Mouse (Mus musculus): ENCODE measurements at regions not wholly inside any gene's neighbourhood (a gene's known extent, or its start where the extent isn't known, plus 50 kb on each side); places are given as distances from the start of the nearest gene placed in this dataset.

- no peak overlapping the region for H3K4me3 ChIP-seq (ENCODE audit: insufficient read depth in 1 of 2, low read depth in 1 of 2, low read length in 2 of 2, poor library complexity in 1 of 2, severe bottlenecking in 1 of 2)
- no peaks in the 10 kb centered on the region for H3K36me3 ChIP-seq (ENCODE audit: control insufficient read depth, insufficient read depth, low read length, poor library complexity, severe bottlenecking)
- no peak for DNase-seq (ENCODE audit: low read depth, low spot score)
- TF ChIP-seq ZC3H11A (IDR thresholded peaks at IDR 0.05; ENCODE audit: borderline replicate concordance, low read depth, low read length) = no peak
- TF ChIP-seq ZNF384 (IDR thresholded peaks at IDR 0.05; ENCODE audit: low read depth, low read length) = no peak
- TF ChIP-seq HCFC1 (IDR thresholded peaks at IDR 0.05; ENCODE audit: borderline replicate concordance, insufficient read depth, low read length) = no peak
- TF ChIP-seq CHD2 (IDR thresholded peaks at IDR 0.05; ENCODE audit: low read depth, low read length) = no peak
- no peak for TF ChIP-seq MAFK (IDR thresholded peaks at IDR 0.05; ENCODE audit: insufficient read depth, low read depth, low read length)
- in situ Hi-C loops (cut with MboI; ENCODE audit: low sequenced_read_pairs in 2 of 2, unreplicated experiment in 2 of 2) = no loop called here
- no peaks in the 10 kb centered on the region for H3K9me3 ChIP-seq (ENCODE audit: control insufficient read depth, insufficient read depth, low read depth, low read length)
- no peak overlapping the region for H3K9ac ChIP-seq (ENCODE audit: insufficient read depth, low read depth, low read length, poor library complexity, severe bottlenecking)
- H3K27ac ChIP-seq (ENCODE audit: insufficient read depth, low read depth, low read length, poor library complexity, severe bottlenecking) = no peak overlapping the region
- H3K4me1 ChIP-seq (ENCODE audit: control insufficient read depth in 2 of 2, insufficient read depth in 2 of 2, low read length in 2 of 2, poor library complexity in 1 of 2) = peaks cover 0 to 4% of the 10 kb centered on the region in 2 experiments; a peak in 1 of 4 replicates
Measured at GRCm38 (mm10) chr13:28409609-28409902, 152.2 kb downstream of the Gm11361 start.

- Histone ChIP-seq H3K9me3 (ENCODE audit: control insufficient read depth, insufficient read depth, low read depth, low read length) (no peaks in the 10 kb centered on the region), H3K4me1 (ENCODE audit: control insufficient read depth in 2 of 2, insufficient read depth in 2 of 2, low read length in 2 of 2, poor library complexity in 1 of 2) (peaks cover 0 to 4% of the 10 kb centered on the region in 2 experiments; a peak in 1 of 4 replicates), H3K27ac (ENCODE audit: insufficient read depth, low read depth, low read length, poor library complexity, severe bottlenecking) (no peak overlapping the region), H3K4me3 (ENCODE audit: insufficient read depth in 1 of 2, low read depth in 1 of 2, low read length in 2 of 2, poor library complexity in 1 of 2, severe bottlenecking in 1 of 2) (no peak overlapping the region), H3K36me3 (ENCODE audit: control insufficient read depth, insufficient read depth, low read length, poor library complexity, severe bottlenecking) (no peaks in the 10 kb centered on the region), H3K9ac (ENCODE audit: insufficient read depth, low read depth, low read length, poor library complexity, severe bottlenecking) (no peak overlapping the region)
- DNase-seq (ENCODE audit: low read depth, low spot score) = no peak
- in situ Hi-C loops (cut with MboI; ENCODE audit: low sequenced_read_pairs in 2 of 2, unreplicated experiment in 2 of 2) = no loop called here
- TF ChIP-seq MAFK (IDR thresholded peaks at IDR 0.05; ENCODE audit: insufficient read depth, low read depth, low read length) (no peak), ZNF384 (IDR thresholded peaks at IDR 0.05; ENCODE audit: low read depth, low read length) (no peak), ZC3H11A (IDR thresholded peaks at IDR 0.05; ENCODE audit: borderline replicate concordance, low read depth, low read length) (no peak), HCFC1 (IDR thresholded peaks at IDR 0.05; ENCODE audit: borderline replicate concordance, insufficient read depth, low read length) (no peak), CHD2 (IDR thresholded peaks at IDR 0.05; ENCODE audit: low read depth, low read length) (no peak)
Measured at GRCm38 (mm10) chr13:28408868-28409608, 151.7 kb downstream of the Gm11361 start.

- H3K36me3 ChIP-seq (ENCODE audit: control insufficient read depth, insufficient read depth, low read length, poor library complexity, severe bottlenecking) = no peaks in the 10 kb centered on the region
- TF ChIP-seq ZNF384 (IDR thresholded peaks at IDR 0.05; ENCODE audit: low read depth, low read length) = no peak
- no peak for TF ChIP-seq CHD2 (IDR thresholded peaks at IDR 0.05; ENCODE audit: low read depth, low read length)
- TF ChIP-seq MAFK (IDR thresholded peaks at IDR 0.05; ENCODE audit: insufficient read depth, low read depth, low read length) = no peak
- H3K4me1 ChIP-seq (ENCODE audit: control insufficient read depth in 2 of 2, insufficient read depth in 2 of 2, low read length in 2 of 2, poor library complexity in 1 of 2) = no peaks in the 10 kb centered on the region
- in situ Hi-C loops (cut with MboI; ENCODE audit: low sequenced_read_pairs in 2 of 2, unreplicated experiment in 2 of 2) = no loop called here
- H3K9ac ChIP-seq (ENCODE audit: insufficient read depth, low read depth, low read length, poor library complexity, severe bottlenecking) = no peak overlapping the region
- no peak overlapping the region for H3K4me3 ChIP-seq (ENCODE audit: insufficient read depth in 1 of 2, low read depth in 1 of 2, low read length in 2 of 2, poor library complexity in 1 of 2, severe bottlenecking in 1 of 2)
- DNase-seq (ENCODE audit: low read depth, low spot score) = no peak
- no peak overlapping the region for H3K27ac ChIP-seq (ENCODE audit: insufficient read depth, low read depth, low read length, poor library complexity, severe bottlenecking)
- H3K9me3 ChIP-seq (ENCODE audit: control insufficient read depth, insufficient read depth, low read depth, low read length) = no peaks in the 10 kb centered on the region
Measured at GRCm38 (mm10) chr13:28400459-28400858, 143.1 kb downstream of the Gm11361 start.

Data from ES-E14 (cell line).